Mouse (Mus musculus) thymus, adult 2 months (tissue): Measurements from ENCODE around the gene Gm20388. TPM values are rescaled to one million over a fixed set of nuclear protein-coding genes. Genes with fewer than 3 reads are reported as not detected.

Experiments used
- DNase-seq: peaks from one replicate; pipeline ENCODE4 v3.0.0; 2021
- H3K27ac ChIP-seq: fragments of 200-500 bp; 2 replicates; pipeline ENCODE4 v1.5.1; 2012; ENCODE audit warnings: low read length, control low read depth; ENCODE audit not compliant: control insufficient read depth, insufficient read depth
- H3K27me3 ChIP-seq: fragments of 200-500 bp; 2 replicates; pipeline ENCODE4 v1.6.1; 2012; ENCODE audit warnings: mild to moderate bottlenecking, low read length, moderate library complexity, mixed read lengths; ENCODE audit not compliant: control insufficient read depth, insufficient read depth
- H3K36me3 ChIP-seq: fragments of 200-500 bp; 2 replicates; pipeline ENCODE4 v1.6.1; 2012; ENCODE audit warnings: mild to moderate bottlenecking, low read length, moderate library complexity; ENCODE audit not compliant: control insufficient read depth, insufficient read depth
- H3K4me1 ChIP-seq: fragments of 200-500 bp; replicated peaks from 2 replicates; pipeline ENCODE4 v1.6.1; 2012; ENCODE audit warnings: low read length; ENCODE audit not compliant: control insufficient read depth, insufficient read depth
- H3K4me3 ChIP-seq: fragments of 200-500 bp; 2 replicates; pipeline ENCODE4 v1.5.1; 2012; ENCODE audit warnings: mild to moderate bottlenecking, low read length, control low read depth, moderate library complexity; ENCODE audit not compliant: control insufficient read depth, insufficient read depth
- CTCF ChIP-seq: fragments of 200-500 bp; IDR thresholded peaks from 2 replicates; pipeline ENCODE4 v1.5.1; 2012; ENCODE audit warnings: mild to moderate bottlenecking, control low read depth, low read length, moderate library complexity, borderline replicate concordance; ENCODE audit not compliant: control insufficient read depth, poor library complexity, insufficient read depth; ENCODE audit errors: extremely low read depth
- POLR2A ChIP-seq: fragments of 200-500 bp; IDR thresholded peaks from 2 replicates; pipeline ENCODE4 v1.6.1; 2012; ENCODE audit warnings: mild to moderate bottlenecking, low read length, control low read depth, moderate library complexity; ENCODE audit not compliant: control insufficient read depth, poor library complexity, insufficient read depth; ENCODE audit errors: extremely low read depth
- WGBS: fragments of 180-500 bp; shearing (Covaris S2); methylation state at CpG from one replicate; pipeline ENCODE4 v1.1.7; 2018; 5-methylcytosine and 5-hydroxymethylcytosine counted together
- polyA plus RNA-seq: library from polyadenylated mRNA; depleted of rRNA; stranded (reverse); fragments of >200 nt; gene quantifications from 2 replicates; pipeline ENCODE4 v1.2.3, GENCODE M21; 2012

Gene Gm20388
- polyA plus RNA-seq, 1 experiment, result 103 TPM

GRCm38 (mm10) chr8:120535452-120536305 lies 625.0 kb downstream of the Gm20388 start:
- TF ChIP-seq POLR2A, result no peak
- TF ChIP-seq CTCF, result no peak
- peaks cover 69% of the 10 kb centered on the region for H3K4me1 ChIP-seq
- no peaks in the 10 kb centered on the region for H3K36me3 ChIP-seq
- WGBS, result 2% methylated on average over 78 of the region's 79 CpGs
- H3K27ac ChIP-seq, result no peak overlapping the region
- peak; percentile 50 for DNase-seq
- peak overlapping the region; percentile 70 for H3K4me3 ChIP-seq
- no peaks in the 10 kb centered on the region for H3K27me3 ChIP-seq

- peak overlapping the region; percentile 35 for H3K27ac ChIP-seq
- peak; percentile 54 for DNase-seq
- H3K36me3 ChIP-seq, result no peaks in the 10 kb centered on the region
- peaks cover 66% of the 10 kb centered on the region for H3K4me1 ChIP-seq
- no peaks in the 10 kb centered on the region for H3K27me3 ChIP-seq
- H3K4me3 ChIP-seq, result peak overlapping the region; percentile 70
- WGBS, result under 1% methylated on average over 61 of the region's 61 CpGs
- TF ChIP-seq POLR2A, result no peak
- TF ChIP-seq CTCF, result no peak
Measured at GRCm38 (mm10) chr8:120536306-120537206, 625.9 kb downstream of the Gm20388 start.

- WGBS, result under 1% methylated on average over 79 of the region's 79 CpGs
- peak overlapping the region; percentile 70 for H3K4me3 ChIP-seq
- H3K27me3 ChIP-seq, result no peaks in the 10 kb centered on the region
- DNase-seq, result peak; percentile 90
- H3K36me3 ChIP-seq, result no peaks in the 10 kb centered on the region
- TF ChIP-seq CTCF, result 0 out of 2 replicates have a peak, but pooled peaks have one; percentile 6
- TF ChIP-seq POLR2A, result peak; percentile 96; the same call in 1 of the 2 replicates
- peaks cover 65% of the 10 kb centered on the region for H3K4me1 ChIP-seq
- H3K27ac ChIP-seq, result peak overlapping the region; percentile 91
Measured at GRCm38 (mm10) chr8:120537207-120537817, 626.7 kb downstream of the Gm20388 start.

GRCm38 (mm10) chr8:120537818-120538396 lies 627.3 kb downstream of the Gm20388 start:
- H3K27ac ChIP-seq, result peak overlapping the region; percentile 91
- DNase-seq, result peak; percentile 66
- WGBS, result under 1% methylated on average over 43 of the region's 46 CpGs
- no peaks in the 10 kb centered on the region for H3K27me3 ChIP-seq
- TF ChIP-seq CTCF (no peak), POLR2A (no peak)
- H3K4me3 ChIP-seq, result peak overlapping the region; percentile 70
- peaks cover 66% of the 10 kb centered on the region for H3K4me1 ChIP-seq
- H3K36me3 ChIP-seq, result no peaks in the 10 kb centered on the region

- Histone ChIP-seq H3K36me3 (no peaks in the 10 kb centered on the region), H3K4me3 (peak overlapping the region; percentile 70), H3K4me1 (peaks cover 66% of the 10 kb centered on the region), H3K27me3 (no peaks in the 10 kb centered on the region), H3K27ac (peak overlapping the region; percentile 91)
- DNase-seq, result peak; percentile 91
- WGBS, result 3% methylated on average over 36 of the region's 37 CpGs
- TF ChIP-seq CTCF (0 out of 2 replicates have a peak, but pooled peaks have one; percentile 56), POLR2A (peak; percentile 68)
Measured at GRCm38 (mm10) chr8:120538397-120539240, 628.0 kb downstream of the Gm20388 start.
